Mouse (Mus musculus) E14TG2a.4 (cell line): Measurements from ENCODE around the gene Bri3.
A peak's percentile ranks its signal among the peaks of the same experiment; 100 is the strongest.
"Not testable (repeated sequence)": the region's sequence is repeated elsewhere in the genome, so short reads cannot be mapped to it uniquely, and the experiment has no call there.

Experiments
- H3K27me3 ChIP-seq: 2 replicates; pipeline ENCODE4 v1.6.1; 2014; ENCODE audit warnings: low read length, control low read depth; ENCODE audit not compliant: insufficient read depth
- H3K36me3 ChIP-seq: 2 replicates; pipeline ENCODE4 v1.6.1; 2014; ENCODE audit warnings: low read length, control low read depth; ENCODE audit not compliant: insufficient read depth
- H3K4me1 ChIP-seq: replicated peaks from 2 replicates; pipeline ENCODE4 v1.6.1; 2014; ENCODE audit warnings: low read depth, low read length, control low read depth
- H3K4me3 ChIP-seq: replicated peaks from 2 replicates; pipeline ENCODE4 v1.5.1; 2014; ENCODE audit warnings: mild to moderate bottlenecking, low read length
- H3K9me3 ChIP-seq: 2 replicates; pipeline ENCODE4 v1.6.1; 2014; ENCODE audit warnings: low read length, control low read depth
- CTCF ChIP-seq: conservative IDR thresholded peaks from 2 replicates; pipeline ENCODE4 v1.5.1; 2014; ENCODE audit warnings: low read length
- NANOG ChIP-seq: IDR thresholded peaks from 2 replicates; pipeline ENCODE4 v1.6.1; 2014; ENCODE audit warnings: borderline replicate concordance, low read length, mixed read lengths
- POU5F1 ChIP-seq: IDR thresholded peaks from 2 replicates; pipeline ENCODE4 v1.6.1; 2014; ENCODE audit warnings: low read length, borderline replicate concordance

Gene Bri3

GRCm38 (mm10) chr5:144322717-144323116 lies 78.5 kb downstream of the Bri3 start:
- Histone ChIP-seq H3K4me3 (no peak overlapping the region), H3K36me3 (no peaks in the 10 kb centered on the region), H3K9me3 (no peaks in the 10 kb centered on the region), H3K27me3 (no peaks in the 10 kb centered on the region), H3K4me1 (peaks cover 46% of the 10 kb centered on the region)
- TF ChIP-seq CTCF = no peak
- no peak for TF ChIP-seq POU5F1
- TF ChIP-seq NANOG = no peak

- Histone ChIP-seq H3K4me1 (no peaks in the 10 kb centered on the region), H3K27me3 (no peaks in the 10 kb centered on the region), H3K9me3 (peaks cover 8% of the 10 kb centered on the region; the same call in 1 of the 2 replicates), H3K4me3 (no peak overlapping the region), H3K36me3 (no peaks in the 10 kb centered on the region)
- TF ChIP-seq CTCF = no peak
- TF ChIP-seq NANOG = no peak
- TF ChIP-seq POU5F1 = no peak
Observed at GRCm38 (mm10) chr5:144334010-144334409, 89.8 kb downstream of the Bri3 start.

- H3K4me1 ChIP-seq, H3K4me3 ChIP-seq, H3K9me3 ChIP-seq, H3K36me3 ChIP-seq, H3K27me3 ChIP-seq: not testable (repeated sequence)
Observed at GRCm38 (mm10) chr5:144335357-144335756, 91.1 kb downstream of the Bri3 start.

GRCm38 (mm10) chr5:144338787-144339186 lies 94.5 kb downstream of the Bri3 start:
- TF ChIP-seq NANOG = no peak
- TF ChIP-seq POU5F1 = no peak
- TF ChIP-seq CTCF = no peak
- no peaks in the 10 kb centered on the region for H3K36me3 ChIP-seq

GRCm38 (mm10) chr5:144341085-144341484 lies 96.8 kb downstream of the Bri3 start:
- H3K9me3 ChIP-seq = no peaks in the 10 kb centered on the region
- H3K4me3 ChIP-seq = no peak overlapping the region
- H3K36me3 ChIP-seq = no peaks in the 10 kb centered on the region
- H3K27me3 ChIP-seq = no peaks in the 10 kb centered on the region
- no peaks in the 10 kb centered on the region for H3K4me1 ChIP-seq
- TF ChIP-seq CTCF = no peak
- no peak for TF ChIP-seq NANOG
- TF ChIP-seq POU5F1 = no peak

More at GRCm38 (mm10) chr5:144338787-144339186, 94.5 kb downstream of the Bri3 start:
- H3K9me3 ChIP-seq = no peaks in the 10 kb centered on the region
- H3K4me3 ChIP-seq = no peak overlapping the region
- H3K4me1 ChIP-seq = no peaks in the 10 kb centered on the region
- H3K27me3 ChIP-seq = no peaks in the 10 kb centered on the region

GRCm38 (mm10) chr5:144344592-144344991 lies 100.4 kb downstream of the Bri3 start:
- TF ChIP-seq NANOG (no peak), POU5F1 (no peak), CTCF (no peak)
- no peak overlapping the region for H3K4me3 ChIP-seq
- no peaks in the 10 kb centered on the region for H3K27me3 ChIP-seq
- no peaks in the 10 kb centered on the region for H3K36me3 ChIP-seq
- no peaks in the 10 kb centered on the region for H3K4me1 ChIP-seq
- H3K9me3 ChIP-seq = no peaks in the 10 kb centered on the region

- Histone ChIP-seq H3K36me3 (no peaks in the 10 kb centered on the region), H3K4me1 (peaks cover 6% of the 10 kb centered on the region), H3K9me3 (no peaks in the 10 kb centered on the region), H3K4me3 (no peak overlapping the region), H3K27me3 (peaks cover 19% of the 10 kb centered on the region)
- TF ChIP-seq POU5F1 (no peak), CTCF (no peak), NANOG (peak; percentile 63)
Observed at GRCm38 (mm10) chr5:144351185-144351584, 106.9 kb downstream of the Bri3 start.

- Histone ChIP-seq H3K4me3 (no peak overlapping the region), H3K4me1 (peaks cover 13% of the 10 kb centered on the region), H3K36me3 (no peaks in the 10 kb centered on the region), H3K9me3 (no peaks in the 10 kb centered on the region), H3K27me3 (peaks cover 28% of the 10 kb centered on the region)
- TF ChIP-seq CTCF (no peak), POU5F1 (no peak), NANOG (no peak)
Observed at GRCm38 (mm10) chr5:144352250-144353047, 108.2 kb downstream of the Bri3 start.

- no peak for TF ChIP-seq CTCF
- no peak for TF ChIP-seq NANOG
- TF ChIP-seq POU5F1 = no peak
- H3K36me3 ChIP-seq = no peaks in the 10 kb centered on the region
- no peaks in the 10 kb centered on the region for H3K9me3 ChIP-seq
- H3K4me3 ChIP-seq = peak overlapping the region; percentile 91
- peaks cover 13% of the 10 kb centered on the region for H3K4me1 ChIP-seq
- H3K27me3 ChIP-seq = peaks cover 53% of the 10 kb centered on the region
Observed at GRCm38 (mm10) chr5:144356776-144357455, 112.7 kb downstream of the Bri3 start.
